Mouse (Mus musculus) midbrain, postnatal 0 days (tissue): ENCODE measurements at regions not wholly inside any gene's neighbourhood (a gene's known extent, or its start where the extent isn't known, plus 50 kb on each side); places are given as distances from the start of the nearest gene placed in this dataset.

Source experiments
- ATAC-seq: fragments of 200-750 bp; cut with Nextera tagmentation; 2 replicates; pipeline ENCODE4 v1.8.0; 2017; ENCODE audit warnings: moderate number of reproducible peaks, mild to moderate bottlenecking, moderate TSS enrichment, moderate library complexity; ENCODE audit not compliant: low FRiP score
- DNase-seq: peaks from one replicate; pipeline ENCODE4 v3.0.0-alpha.2; 2015; ENCODE audit warnings: low spot score
- H3K27ac ChIP-seq: fragments of 300-500 bp; sonication (generic); 2 replicates; pipeline ENCODE4 v1.5.1; 2014; ENCODE audit warnings: low read depth, mild to moderate bottlenecking, low read length, mixed read lengths
- H3K27me3 ChIP-seq: fragments of 300-500 bp; sonication (generic); 2 replicates; pipeline ENCODE4 v1.6.1; 2014; ENCODE audit warnings: low read length, control low read depth, mixed read lengths; ENCODE audit not compliant: insufficient read depth
- H3K36me3 ChIP-seq: fragments of 300-500 bp; sonication (generic); 2 replicates; pipeline ENCODE4 v1.6.1; 2014; ENCODE audit warnings: low read length, control low read depth, mixed read lengths; ENCODE audit not compliant: insufficient read depth
- H3K4me1 ChIP-seq: fragments of 300-500 bp; sonication (generic); 2 replicates; pipeline ENCODE4 v1.6.1; 2014; ENCODE audit warnings: mild to moderate bottlenecking, control low read depth, antibody characterized with exemption, low read length, mixed read lengths; ENCODE audit not compliant: insufficient read depth
- H3K4me2 ChIP-seq: fragments of 300-500 bp; sonication (generic); 2 replicates; pipeline ENCODE4 v1.6.1; 2014; ENCODE audit warnings: low read depth, mild to moderate bottlenecking, low read length, mixed read lengths; ENCODE audit not compliant: poor library complexity, severe bottlenecking
- H3K4me3 ChIP-seq: fragments of 300-500 bp; sonication (generic); 2 replicates; pipeline ENCODE4 v1.5.1; 2014; ENCODE audit warnings: low read depth, mild to moderate bottlenecking, low read length, moderate library complexity
- H3K9ac ChIP-seq: fragments of 300-500 bp; sonication (generic); replicated peaks from 2 replicates; pipeline ENCODE4 v1.6.1; 2014; ENCODE audit warnings: mild to moderate bottlenecking, low read length, moderate library complexity, mixed read lengths; ENCODE audit not compliant: poor library complexity, severe bottlenecking
- H3K9me3 ChIP-seq: fragments of 300-500 bp; sonication (generic); 2 replicates; pipeline ENCODE4 v1.6.1; 2016; ENCODE audit warnings: low read length, control low read depth
- CTCF ChIP-seq: IDR thresholded peaks from 2 replicates; pipeline ENCODE4 v1.5.1; 2016; ENCODE audit warnings: antibody characterized with exemption, mild to moderate bottlenecking
- WGBS: fragments of 180-500 bp; shearing (Covaris S2); extraction: QIAGEN DNeasy Blood & Tissue Kit; methylation state at CpG from one replicate; pipeline ENCODE4 v1.1.7; 2014; 5-methylcytosine and 5-hydroxymethylcytosine counted together

DNA sequence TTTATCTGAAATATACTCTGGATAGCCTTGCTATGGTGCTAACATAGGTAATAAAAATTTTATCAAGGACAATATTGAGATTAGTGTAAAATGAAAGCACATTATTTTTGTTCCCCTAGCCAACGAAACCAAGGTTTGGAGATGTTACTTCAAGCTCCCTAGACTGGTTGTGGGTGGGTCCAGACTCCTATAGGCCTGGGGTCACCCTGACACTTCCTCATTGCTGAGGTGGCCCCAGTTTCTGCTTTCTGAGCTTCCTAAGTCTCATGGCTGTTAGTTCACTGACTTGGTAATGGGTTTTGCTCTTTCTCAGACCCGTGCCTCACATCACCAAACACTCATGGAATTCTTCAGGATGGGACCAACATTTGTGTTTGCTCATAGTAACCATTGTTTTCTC is 49.9 kb upstream of the Dkk2 start:
- Histone ChIP-seq H3K4me2 (no peak overlapping the region), H3K27me3 (no peaks in the 10 kb centered on the region), H3K9me3 (no peaks in the 10 kb centered on the region), H3K4me1 (no peaks in the 10 kb centered on the region), H3K27ac (no peak overlapping the region), H3K9ac (no peak overlapping the region), H3K4me3 (no peak overlapping the region), H3K36me3 (no peaks in the 10 kb centered on the region)
- no peak for DNase-seq
- ATAC-seq = no peak
- WGBS = 80% methylated on average over 2 of the region's 2 CpGs
- TF ChIP-seq CTCF = no peak
